Mouse (Mus musculus) MEL-GATA-1-ER (cell line): Measurements from ENCODE around the gene Gzme.
"Not testable (repeated sequence)": the region's sequence is repeated elsewhere in the genome, so short reads cannot be mapped to it uniquely, and the experiment has no call there.

Source experiments
- DNase-seq: peaks from one replicate; pipeline ENCODE4 v3.0.0-alpha.2; 2012; ENCODE audit warnings: low read depth; ENCODE audit errors: extremely low read depth

Gzme gene

DNA sequence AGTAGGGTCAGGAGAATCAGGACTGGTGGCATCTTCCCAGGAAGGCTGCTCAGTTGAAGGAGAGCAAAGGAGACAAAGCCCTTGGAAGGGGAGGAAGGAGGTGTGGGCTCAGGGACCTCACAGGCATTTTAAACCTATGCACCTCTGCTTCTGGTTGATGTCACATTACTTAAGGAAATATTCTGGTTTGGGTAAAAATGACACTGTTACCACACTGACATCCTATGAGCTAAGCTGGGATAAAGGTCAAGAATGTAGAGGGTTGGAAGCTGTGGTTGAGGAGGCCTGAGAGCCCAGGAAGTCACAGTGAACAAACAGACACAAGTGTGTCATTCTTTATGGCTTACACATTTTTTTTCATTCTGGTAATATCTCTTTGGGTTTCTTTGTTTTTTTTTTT is at the start of gene Gzme:
TSS of gene Gzme (minus strand) at position 101 of the 400 bp plus-strand sequence.
- no peak for DNase-seq

DNA sequence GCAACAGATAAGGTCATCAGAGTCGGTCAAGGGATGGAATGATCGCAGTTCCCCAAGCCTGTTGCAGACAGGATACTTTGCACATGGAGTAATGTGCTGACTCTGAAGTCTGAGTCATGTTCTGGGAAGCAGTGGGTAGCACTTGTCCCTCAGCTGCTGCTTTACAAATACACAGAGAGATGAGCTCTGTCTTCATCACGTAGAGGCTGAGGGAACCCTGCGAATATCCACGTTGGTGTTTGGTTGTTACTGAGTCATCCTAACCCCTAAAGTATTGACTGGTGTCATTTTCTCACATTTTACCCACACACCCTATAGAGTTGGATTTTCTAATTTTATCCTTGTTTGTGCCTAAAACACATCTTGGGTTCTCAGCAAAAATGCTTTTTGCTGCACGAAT is 47.6 kb upstream of the Gzme start:
- no peak for DNase-seq

DNA sequence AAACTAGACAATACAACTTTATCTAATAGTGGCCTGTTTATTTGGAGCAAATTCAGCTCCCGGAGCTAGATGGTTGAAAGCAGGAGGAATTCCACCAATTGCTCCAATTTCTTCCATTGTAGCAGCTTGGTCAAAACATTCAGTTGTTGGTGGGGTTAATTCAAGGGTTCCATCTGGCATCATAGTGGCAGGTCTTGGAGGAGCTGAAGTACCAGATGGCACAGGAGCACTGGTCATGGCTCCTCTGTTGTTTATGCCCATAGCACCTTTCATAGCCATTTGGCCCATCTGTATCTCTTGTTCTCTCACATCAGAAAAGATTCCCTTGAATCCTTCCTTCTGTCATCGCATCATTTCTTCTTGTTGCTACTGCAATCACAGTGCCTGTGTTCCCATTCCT is 41.7 kb upstream of the Gzme start:
- no peak for DNase-seq

DNA sequence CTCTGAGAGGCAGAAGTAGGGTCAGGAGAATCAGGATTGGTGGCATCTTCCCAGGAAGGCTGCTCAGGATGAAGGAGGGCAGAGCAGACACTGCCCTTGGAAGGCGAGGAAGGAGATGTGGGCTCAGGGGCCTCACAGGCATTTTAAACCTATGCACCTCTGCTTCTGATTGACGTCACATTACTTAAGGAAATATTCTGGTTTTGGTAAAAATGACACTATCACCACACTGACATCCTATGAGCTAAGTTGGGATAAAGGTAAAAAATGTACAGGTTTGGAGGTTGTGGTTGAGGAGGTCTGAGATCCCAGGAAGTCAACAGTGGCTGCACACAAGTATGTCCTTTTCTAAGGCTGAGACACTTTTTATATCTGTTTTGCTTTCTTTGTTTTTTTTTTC is 39.1 kb upstream of the Gzme start, which contains the start of gene Gzmg:
TSS of gene Gzmg (minus strand) at position 101 of the 400 bp plus-strand sequence.
- not testable (repeated sequence) for DNase-seq

DNA sequence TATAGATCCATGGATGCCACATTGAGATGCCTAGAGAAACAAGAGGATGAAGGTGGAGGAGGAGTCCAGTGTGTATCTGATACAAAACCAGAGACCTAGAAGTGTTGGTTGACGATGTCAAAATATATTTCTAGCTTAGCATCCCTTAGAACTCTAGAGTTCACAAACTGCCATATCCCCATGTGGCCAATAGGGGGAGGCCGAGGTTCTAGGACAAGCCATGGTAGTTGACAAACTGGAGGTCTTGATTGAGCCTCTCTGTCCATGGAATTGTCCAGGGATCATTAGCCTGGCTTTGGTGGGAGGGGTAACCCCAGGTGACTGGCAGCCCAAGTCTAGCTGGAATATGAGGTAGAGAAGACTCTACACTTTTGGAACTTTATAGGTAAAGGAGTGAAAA is 34.9 kb upstream of the Gzme start:
- DNase-seq = no peak

DNA sequence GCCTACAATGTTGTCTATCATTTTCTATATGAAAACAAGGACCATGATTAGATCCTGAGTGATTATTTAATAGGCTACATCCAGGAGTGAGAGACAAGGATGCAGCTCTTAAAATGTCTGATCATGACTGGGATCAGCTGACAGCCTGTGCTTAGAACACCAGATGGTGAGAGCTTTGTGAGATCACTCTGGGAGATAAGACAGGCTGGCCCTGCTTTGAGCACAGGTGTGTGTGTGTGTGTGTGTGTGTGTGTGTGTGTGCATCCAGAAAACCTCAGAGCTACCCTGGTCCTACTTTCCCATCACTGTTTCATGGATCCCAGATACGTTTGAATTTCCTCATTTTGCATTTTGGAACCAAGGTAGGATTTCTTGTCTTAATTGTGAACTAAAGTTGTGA is 13.2 kb upstream of the Gzme start:
- not testable (repeated sequence) for DNase-seq

DNA sequence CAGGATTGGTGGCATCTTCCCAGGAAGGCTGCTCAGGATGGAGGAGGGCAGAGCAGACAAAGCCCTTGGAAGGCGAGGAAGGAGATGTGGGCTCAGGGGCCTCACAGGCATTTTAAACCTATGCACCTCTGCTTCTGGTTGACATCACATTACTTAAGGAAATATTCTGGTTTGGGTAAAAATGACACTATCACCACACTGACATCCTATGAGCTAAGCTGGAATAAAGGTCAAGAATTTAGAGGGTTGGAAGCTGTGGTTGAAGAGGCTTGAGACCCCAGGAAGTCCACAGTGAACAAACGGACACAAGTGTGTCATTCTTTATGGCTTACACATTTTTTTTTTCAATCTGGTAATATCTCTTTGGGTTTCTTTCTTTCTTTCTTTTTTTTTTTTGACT is 12.1 kb upstream of the Gzme start, which contains the start of gene Gzmd:
TSS of gene Gzmd (minus strand) at position 101 of the 400 bp plus-strand sequence.
- DNase-seq = not testable (repeated sequence)

DNA sequence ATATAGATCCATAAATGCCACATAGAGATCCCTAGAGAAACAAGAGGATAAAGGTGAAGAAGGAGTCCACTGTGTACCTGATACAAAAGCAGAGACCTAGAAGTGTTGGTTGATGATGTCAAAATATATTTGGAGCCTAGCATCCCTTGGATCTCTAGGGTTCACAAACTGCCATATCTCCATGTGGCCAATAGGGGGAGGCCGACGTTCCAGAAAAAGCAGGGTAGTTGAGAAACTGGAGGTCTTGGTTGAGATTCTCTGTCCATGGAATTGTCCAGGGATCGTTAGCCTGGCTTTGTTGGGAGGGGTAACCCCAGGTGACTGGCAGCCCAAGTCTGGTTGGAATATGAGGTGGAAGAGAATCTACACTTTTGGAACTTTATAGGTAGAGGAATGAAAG is 7.9 kb upstream of the Gzme start:
- no peak for DNase-seq

DNA sequence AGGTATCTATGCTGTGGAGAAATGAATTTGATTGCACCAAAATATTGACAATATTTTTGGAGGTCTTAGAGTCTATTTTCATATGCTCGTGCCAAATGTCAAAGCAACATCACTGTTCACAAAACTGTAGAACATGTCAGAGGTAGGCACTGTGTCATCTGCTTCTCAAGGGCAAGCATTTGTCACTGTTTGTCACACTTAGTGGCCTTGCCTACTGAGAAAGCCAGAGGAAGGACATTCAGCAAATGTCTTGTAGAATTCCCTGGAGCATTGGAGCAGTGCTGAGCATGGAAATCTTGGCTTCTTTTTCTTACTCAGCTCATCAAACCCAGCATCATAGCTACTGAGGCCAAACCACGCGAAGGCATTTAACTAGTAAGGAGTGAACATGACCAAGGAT is 3.1 kb upstream of the Gzme start:
- no peak for DNase-seq

DNA sequence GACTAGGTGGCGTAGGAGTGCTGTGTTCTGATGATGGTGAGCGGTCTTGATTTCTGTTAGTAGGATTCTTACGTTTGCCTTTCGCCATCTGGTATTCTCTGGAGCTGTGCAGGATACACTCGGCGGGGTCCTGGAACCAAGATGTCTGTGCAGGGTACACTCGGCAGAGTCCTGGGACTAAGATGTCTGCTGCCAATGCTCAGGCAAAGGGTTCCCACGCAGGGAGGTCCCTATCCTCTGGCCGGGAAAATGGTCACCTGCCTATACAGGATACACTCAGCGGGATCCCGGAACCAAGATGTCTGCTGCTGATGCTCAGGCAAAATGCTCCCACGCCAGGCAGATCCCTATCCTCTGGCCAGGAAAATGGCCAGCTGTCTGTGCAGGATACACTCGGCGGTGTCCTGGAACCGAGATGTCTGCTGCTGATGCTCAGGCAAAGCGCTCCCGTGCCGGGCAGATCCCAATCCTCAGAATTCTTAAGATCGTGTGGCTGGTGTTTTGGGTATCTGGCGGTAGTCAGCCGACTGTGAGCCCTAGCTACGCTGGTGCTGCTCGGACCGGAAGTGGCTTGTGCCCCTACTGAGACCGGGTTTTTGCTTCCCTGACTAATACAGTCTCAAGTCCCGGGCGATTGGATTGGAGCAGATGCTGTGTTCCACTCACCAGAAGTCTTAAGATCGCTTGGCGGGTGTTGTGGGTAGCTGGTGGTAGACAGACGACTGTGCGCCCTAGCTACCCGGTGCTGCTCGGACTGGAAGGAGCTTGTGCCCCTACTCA is 4.7 kb downstream of the Gzme start:
- DNase-seq = not testable (repeated sequence)

DNA sequence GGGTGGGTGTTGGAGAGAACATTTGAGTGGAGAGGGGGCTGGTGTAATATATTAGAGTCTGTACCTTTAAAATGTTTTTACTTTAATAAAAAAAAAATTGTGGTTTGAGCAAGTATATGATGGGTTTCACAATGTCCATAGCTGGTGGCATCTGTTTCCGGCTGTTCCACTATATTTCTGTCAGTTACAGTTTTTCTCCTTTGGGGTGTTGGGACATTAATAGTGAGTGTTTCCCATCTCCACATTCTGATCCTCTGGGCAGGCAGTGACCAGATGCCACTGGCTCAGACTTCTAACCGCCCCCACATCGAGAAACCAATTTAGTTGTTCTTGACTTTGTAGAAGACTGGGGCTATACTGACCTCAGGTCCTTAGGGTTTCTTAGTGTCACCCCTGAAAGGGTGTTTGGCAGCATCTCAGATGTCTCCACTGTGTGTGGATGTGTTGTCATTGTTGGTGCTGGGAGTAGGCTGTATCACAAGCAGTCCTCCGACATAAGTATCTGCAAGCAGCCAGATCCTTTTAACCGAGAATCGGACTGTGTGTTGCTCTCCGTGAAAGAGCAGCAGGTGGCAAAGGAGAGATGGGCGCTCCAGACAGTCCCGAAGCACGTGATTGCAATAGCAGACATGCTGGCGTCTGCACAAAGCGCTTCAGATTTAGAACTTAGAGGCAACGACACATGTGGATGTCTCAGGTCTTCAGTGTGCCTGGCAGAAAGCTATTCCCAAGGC is 14.8 kb downstream of the Gzme start:
- no peak for DNase-seq

DNA sequence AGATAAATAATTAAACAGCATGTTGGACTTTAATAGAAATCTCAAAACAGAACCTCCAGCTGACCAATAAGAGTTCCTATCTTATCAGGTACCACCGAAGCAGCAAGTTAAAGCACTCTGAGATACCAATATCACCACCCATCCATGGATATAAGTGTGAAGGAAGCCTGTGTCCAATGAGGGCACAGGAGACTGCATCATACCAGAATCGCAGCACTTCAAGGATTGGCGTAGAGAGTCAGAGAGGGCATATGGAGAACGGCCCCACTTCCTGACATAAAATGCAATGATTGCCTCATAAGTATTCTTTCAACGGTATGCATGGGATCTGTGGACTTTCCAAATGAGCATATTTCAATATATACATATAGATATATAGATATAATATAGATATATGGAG is 15.4 kb downstream of the Gzme start:
- DNase-seq = no peak

DNA sequence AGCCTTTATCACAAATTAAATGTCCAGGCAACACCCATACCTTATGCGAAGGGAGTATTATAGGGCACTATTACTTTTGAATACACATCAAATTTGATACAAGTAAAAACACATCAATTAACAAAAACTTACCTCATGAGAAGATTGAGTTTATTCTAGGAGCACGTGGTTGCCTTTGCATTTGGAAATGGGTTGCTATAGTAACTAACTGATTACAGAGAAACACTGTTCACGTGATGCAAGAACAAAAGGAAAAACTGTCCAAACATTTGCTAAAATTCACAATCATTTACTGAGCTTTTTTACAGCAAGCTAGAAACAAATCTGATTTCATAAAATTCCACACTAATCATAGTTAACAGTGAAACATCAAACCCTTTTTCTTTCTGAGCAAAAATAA is 17.0 kb downstream of the Gzme start:
- DNase-seq = no peak

DNA sequence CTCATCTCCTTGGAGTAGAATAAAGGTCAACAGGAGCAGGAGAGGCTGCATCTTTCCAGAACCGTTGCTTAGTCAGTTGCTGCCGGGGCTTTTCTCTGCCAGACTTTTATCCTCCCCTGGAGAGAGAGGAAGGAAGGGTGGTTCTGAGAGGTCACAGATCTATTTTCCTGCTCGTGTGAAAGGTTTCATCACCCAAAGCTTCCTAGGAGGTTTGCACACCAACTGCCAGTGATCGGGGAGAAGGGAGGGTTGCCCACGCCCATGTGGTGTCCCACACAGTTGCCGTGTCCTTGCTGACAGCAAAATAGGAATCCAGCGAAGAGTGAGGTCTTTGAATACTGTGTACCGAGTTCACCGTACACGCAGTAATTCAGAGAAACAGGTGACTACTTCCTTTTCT is 18.0 kb downstream of the Gzme start, which contains the start of gene Ctsg:
TSS of gene Ctsg (minus strand) at position 189 of the 400 bp plus-strand sequence.
- DNase-seq = no peak

DNA sequence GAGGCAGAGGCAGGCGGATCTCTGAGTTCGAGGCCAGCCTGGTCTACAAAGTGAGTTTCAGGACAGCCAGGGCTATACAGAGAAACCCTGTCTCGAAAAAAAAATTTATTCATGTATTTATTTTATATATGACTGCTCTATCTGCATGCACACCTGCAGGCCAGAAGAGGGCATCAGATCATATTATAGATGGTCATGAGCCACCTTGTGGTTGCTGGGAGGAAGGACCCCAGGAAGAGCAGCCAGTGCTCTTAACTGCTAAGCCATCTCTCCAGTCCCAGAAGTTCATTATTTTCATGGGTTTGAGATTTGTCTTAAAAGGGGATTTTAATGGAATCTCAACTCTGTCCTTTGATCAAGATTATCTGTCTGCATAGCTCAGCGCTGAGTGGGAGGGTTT is 21.5 kb downstream of the Gzme start:
- peak; percentile 29 for DNase-seq

DNA sequence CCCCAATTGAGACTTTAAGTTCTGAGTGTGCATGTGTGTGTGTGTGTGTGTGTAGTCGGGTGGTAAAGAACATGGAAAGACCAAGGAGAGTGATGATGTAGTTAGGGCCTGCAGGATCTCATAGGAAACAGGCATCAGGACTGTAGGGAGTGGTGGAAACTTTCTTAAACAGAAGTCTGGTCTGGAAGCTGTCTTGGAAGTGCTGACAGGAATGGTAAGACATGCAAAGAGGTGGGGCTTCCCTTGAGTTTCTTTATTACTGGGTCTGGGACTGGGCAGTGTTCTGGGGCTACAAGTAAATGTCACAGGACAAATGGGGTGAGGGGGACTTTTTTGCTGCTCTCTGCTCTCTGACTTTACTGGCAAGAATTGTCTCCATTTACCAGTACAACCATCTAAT is 22.8 kb downstream of the Gzme start:
- no peak for DNase-seq

DNA sequence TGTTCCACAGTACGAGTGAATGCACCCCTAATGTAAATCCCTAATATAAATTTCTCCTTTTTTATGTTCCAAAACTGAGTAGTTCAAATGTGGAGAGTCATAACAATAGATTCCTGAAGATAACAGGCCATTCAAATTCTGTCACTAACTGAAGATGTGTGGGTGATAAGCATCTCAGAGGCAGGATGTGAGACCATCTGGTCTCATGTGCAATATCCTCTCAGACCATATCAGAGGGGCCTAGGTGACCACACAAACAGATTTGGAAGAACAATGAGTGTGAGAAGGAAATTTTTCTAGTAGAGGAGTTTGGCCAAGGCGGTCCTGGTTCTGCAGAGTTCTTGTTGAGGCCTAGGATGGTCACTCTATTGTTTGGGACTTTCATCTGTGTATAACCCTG is 27.1 kb downstream of the Gzme start:
- no peak for DNase-seq

DNA sequence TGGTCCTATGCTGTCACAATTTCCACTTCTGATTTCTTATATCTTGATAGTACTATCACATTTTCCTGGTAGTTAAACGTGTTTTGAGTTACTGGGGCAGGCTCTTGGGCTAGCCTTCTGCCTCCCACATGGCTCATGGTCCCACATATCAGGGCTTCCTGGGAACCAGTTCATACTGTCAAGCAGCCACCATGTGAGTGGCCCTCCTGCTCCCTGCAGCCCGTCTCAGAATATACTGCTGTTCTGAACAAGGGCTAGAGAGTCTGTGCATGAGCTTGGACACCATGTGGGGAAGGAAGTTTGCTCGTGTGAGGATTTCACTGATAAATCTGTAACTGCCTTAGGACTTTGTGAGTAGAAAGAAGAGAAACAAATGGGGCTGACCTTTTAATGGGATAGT is 33.7 kb downstream of the Gzme start:
- DNase-seq = no peak

DNA sequence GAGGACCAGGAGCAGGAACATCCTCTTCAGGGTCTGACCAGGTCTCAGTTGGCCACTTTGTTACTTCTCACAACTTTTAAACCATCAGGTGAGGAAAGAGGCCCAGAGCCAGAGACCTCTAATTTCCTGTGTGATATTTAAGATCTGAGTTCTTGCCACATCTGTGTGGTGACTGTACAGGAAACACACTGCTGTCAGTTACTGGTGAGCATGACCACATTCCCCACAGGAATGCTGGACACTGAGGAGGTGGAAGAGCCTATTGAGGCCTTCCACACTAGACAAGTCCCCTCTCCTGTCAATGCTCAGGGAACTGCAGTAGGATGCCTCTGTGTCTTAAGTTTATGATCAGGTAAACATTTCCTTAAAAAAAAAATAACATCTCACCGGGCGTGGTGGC is 35.3 kb downstream of the Gzme start, which contains the start of gene Mcpt8:
TSS of gene Mcpt8 (minus strand) at position 107 of the 400 bp plus-strand sequence.
- DNase-seq = no peak

DNA sequence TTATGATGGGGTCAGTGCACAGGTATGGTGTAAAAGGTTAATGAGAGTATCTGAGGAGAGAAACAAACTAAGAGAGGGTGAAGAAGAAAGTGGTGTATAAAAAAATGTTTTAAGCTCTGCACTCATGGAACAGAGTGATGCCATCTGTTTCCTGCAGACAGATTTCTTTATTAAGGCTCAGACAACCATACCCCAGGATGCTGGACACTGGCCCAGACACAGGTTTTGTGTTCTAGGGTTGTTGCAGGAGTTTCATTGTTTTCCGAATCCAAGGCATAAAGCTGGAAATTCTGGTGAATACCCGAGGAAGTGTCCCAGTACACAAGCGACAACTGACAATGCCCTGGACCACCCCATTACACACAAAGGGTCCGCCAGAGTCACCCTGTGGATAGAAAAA is 38.4 kb downstream of the Gzme start:
- DNase-seq = no peak
